Mouse (Mus musculus) midbrain, embryonic 11.5 days (tissue): ENCODE measurements around the gene Gm21887. TPM values are rescaled to one million over a fixed set of nuclear protein-coding genes. Genes with fewer than 3 reads are reported as not detected.

ENCODE experiments used
- polyA plus RNA-seq: library from polyadenylated mRNA; unstranded; fragments of >200 nt; fragmentation: Nextera tagmentation; extraction: Ambion mirVana; gene quantifications from 2 replicates; pipeline ENCODE4 v1.2.1, GENCODE M21; 2014

Gm21887 gene
- polyA plus RNA-seq, 1 experiment from 2014 or later, result 177 TPM

Other genes starting within 250 kb of the Gm21887 start
- gene 4933400A11Rik, start 230.0 kb upstream of the Gm21887 start, polyA plus RNA-seq, result not detected in 2 replicates